Mouse (Mus musculus) heart, embryonic 10.5 days (tissue): ENCODE data around the gene Nprl3. TPM values are rescaled to one million over a fixed set of nuclear protein-coding genes. Genes with fewer than 3 reads are reported as not detected.
A peak's percentile ranks its signal among the peaks of the same experiment; 100 is the strongest.
"Not testable (repeated sequence)": the region's sequence is repeated elsewhere in the genome, so short reads cannot be mapped to it uniquely, and the experiment has no call there.

Experiments
- DNase-seq: peaks from one replicate; pipeline ENCODE4 v3.0.0-alpha.2; 2017; ENCODE audit warnings: low spot score
- H3K27ac ChIP-seq: fragments of 300-500 bp; sonication (generic); 2 replicates; pipeline ENCODE4 v1.5.1; 2016; ENCODE audit warnings: mild to moderate bottlenecking
- H3K27me3 ChIP-seq: fragments of 300-500 bp; sonication (generic); 2 replicates; pipeline ENCODE4 v1.6.1; 2016; ENCODE audit warnings: mild to moderate bottlenecking; ENCODE audit not compliant: poor library complexity, insufficient read depth, severe bottlenecking
- H3K36me3 ChIP-seq: fragments of 300-500 bp; sonication (generic); 2 replicates; pipeline ENCODE4 v1.6.1; 2016; ENCODE audit warnings: mild to moderate bottlenecking, moderate library complexity
- H3K4me1 ChIP-seq: fragments of 300-500 bp; sonication (generic); 2 replicates; pipeline ENCODE4 v1.6.1; 2016; ENCODE audit warnings: mild to moderate bottlenecking
- H3K4me3 ChIP-seq: fragments of 300-500 bp; sonication (generic); 2 replicates; pipeline ENCODE4 v1.5.1; 2016; ENCODE audit warnings: mild to moderate bottlenecking, moderate library complexity
- H3K9me3 ChIP-seq: fragments of 300-500 bp; sonication (generic); 2 replicates; pipeline ENCODE4 v1.6.1; 2016; ENCODE audit warnings: mild to moderate bottlenecking, moderate library complexity
- WGBS: fragments of 180-500 bp; shearing (Covaris S2); methylation state at CpG from one replicate; pipeline ENCODE4 v1.1.7; 2016; 5-methylcytosine and 5-hydroxymethylcytosine counted together
- polyA plus RNA-seq: library from polyadenylated mRNA; unstranded; fragments of >200 nt; fragmentation: Nextera tagmentation; extraction: Ambion mirVana; gene quantifications from 2 replicates; pipeline ENCODE4 v1.2.1, GENCODE M21; 2016

The Nprl3 gene
- polyA plus RNA-seq, 1 experiment from 2014 or later, result 44.5 TPM

- peaks cover 54% of the 10 kb centered on the region for H3K36me3 ChIP-seq
- 89% methylated on average over 18 of the region's 18 CpGs for WGBS
- H3K4me3 ChIP-seq, result no peak overlapping the region
- DNase-seq, result no peak
- H3K27ac ChIP-seq, result no peak overlapping the region
- no peaks in the 10 kb centered on the region for H3K9me3 ChIP-seq
- 0 out of 2 replicates have a peak, but pooled peaks cover 4% of the 10 kb centered on the region for H3K27me3 ChIP-seq
- H3K4me1 ChIP-seq, result peaks cover 23% of the 10 kb centered on the region
Measured at GRCm38 (mm10) chr11:32215372-32216162, 51.9 kb downstream of the Nprl3 start.

DNA sequence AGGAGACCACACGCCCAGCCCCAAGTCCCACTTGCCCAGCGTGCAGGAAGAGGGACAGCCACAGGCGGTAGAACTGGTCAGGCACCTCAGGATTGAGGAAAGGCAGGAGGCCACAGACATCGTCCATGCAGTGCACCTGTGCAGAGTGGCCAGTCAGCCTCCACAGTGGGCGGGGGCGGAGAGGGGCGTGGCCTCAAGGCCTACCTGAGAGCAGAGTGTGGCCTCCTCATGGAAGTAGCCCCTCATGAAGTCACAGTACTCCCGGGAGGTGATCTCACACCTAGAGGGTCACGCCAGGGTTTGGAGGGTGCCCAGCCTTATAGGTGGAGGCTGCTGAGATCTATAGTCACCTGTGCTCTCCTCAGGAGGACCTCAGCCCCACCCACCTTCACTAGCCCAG, 56.9 kb downstream of the Nprl3 start:
- DNase-seq, result no peak
- WGBS, result 81% methylated on average over 9 of the region's 9 CpGs
- Histone ChIP-seq H3K4me3 (no peak overlapping the region), H3K36me3 (peaks cover 87% of the 10 kb centered on the region), H3K9me3 (no peaks in the 10 kb centered on the region), H3K4me1 (peaks cover 8% of the 10 kb centered on the region; the same call in 1 of the 2 replicates), H3K27me3 (no peaks in the 10 kb centered on the region), H3K27ac (no peak overlapping the region)

GRCm38 (mm10) chr11:32205058-32205873, 62.2 kb downstream of the Nprl3 start, which contains the start of gene Snrnp25:
Gene Snrnp25 (plus strand): TSS chr11:32205415.
- H3K9me3 ChIP-seq, result no peaks in the 10 kb centered on the region
- WGBS, result under 1% methylated on average over 52 of the region's 52 CpGs
- peak within 1 kb of the TSS; percentile 85 for H3K27ac ChIP-seq
- peak; percentile 99 for DNase-seq
- peaks cover 19% of the 10 kb centered on the region for H3K4me1 ChIP-seq
- H3K4me3 ChIP-seq, result peak within 1 kb of the TSS; percentile 80
- H3K36me3 ChIP-seq, result peaks cover 33% of the 10 kb centered on the region
- H3K27me3 ChIP-seq, result no peaks in the 10 kb centered on the region

GRCm38 (mm10) chr11:32201922-32202685, 65.4 kb downstream of the Nprl3 start:
- 74% methylated on average over 11 of the region's 11 CpGs for WGBS
- Histone ChIP-seq H3K9me3 (no peaks in the 10 kb centered on the region), H3K27ac (no peak overlapping the region), H3K4me3 (no peak overlapping the region), H3K4me1 (peaks cover 34% of the 10 kb centered on the region), H3K27me3 (peaks cover 11% of the 10 kb centered on the region; the same call in 1 of the 2 replicates), H3K36me3 (peaks cover 2% of the 10 kb centered on the region)
- no peak for DNase-seq

GRCm38 (mm10) chr11:32200992-32201391, 66.5 kb downstream of the Nprl3 start:
- H3K36me3 ChIP-seq, H3K27ac ChIP-seq, DNase-seq, H3K4me3 ChIP-seq, H3K9me3 ChIP-seq: not testable (repeated sequence)
- H3K27me3 ChIP-seq, result peaks cover 11% of the 10 kb centered on the region; the same call in 1 of the 2 replicates
- H3K4me1 ChIP-seq, result peaks cover 35% of the 10 kb centered on the region
- WGBS, result 44% methylated on average over 1 of the region's 1 CpGs

DNA sequence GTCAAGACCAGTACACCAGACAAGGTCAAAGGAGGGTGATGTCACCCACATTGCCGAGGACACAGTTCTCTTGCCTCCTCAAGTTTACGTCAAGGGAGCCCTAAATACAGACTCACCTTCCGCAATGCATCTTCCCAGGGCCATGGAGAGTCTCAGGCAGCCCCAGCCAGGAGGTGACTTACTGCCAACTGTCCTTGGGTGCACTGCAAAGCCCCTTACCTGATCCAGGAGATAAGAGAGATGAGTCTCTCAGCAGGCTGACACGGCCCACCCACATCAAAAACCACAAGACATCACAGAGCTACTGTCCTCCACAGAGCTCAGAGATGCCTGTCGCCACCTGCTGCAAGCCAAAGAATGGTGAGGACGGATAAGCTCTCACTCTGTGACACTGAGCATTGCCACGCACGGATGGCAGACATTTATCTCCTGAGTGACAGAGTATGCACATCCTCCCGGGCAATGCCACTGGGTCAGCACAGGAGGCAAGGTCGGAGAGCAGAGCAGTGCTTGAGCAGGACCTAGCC, 67.4 kb downstream of the Nprl3 start, which contains the start of gene Il9r:
Gene Il9r (minus strand): TSS at position 205 of the 527 bp plus-strand sequence.
- H3K27ac ChIP-seq, result 0 out of 2 replicates have a peak within 1 kb of the TSS, but pooled peaks have one; percentile 18
- no peaks in the 10 kb centered on the region for H3K9me3 ChIP-seq
- 37% methylated on average over 10 of the region's 10 CpGs for WGBS
- peaks cover 15% of the 10 kb centered on the region; the same call in 1 of the 2 replicates for H3K27me3 ChIP-seq
- H3K36me3 ChIP-seq, result no peaks in the 10 kb centered on the region
- peaks cover 40% of the 10 kb centered on the region for H3K4me1 ChIP-seq
- no peak within 1 kb of the TSS for H3K4me3 ChIP-seq
- DNase-seq, result no peak

- WGBS, result 41% methylated on average over 6 of the region's 6 CpGs
- 0 out of 2 replicates have a peak overlapping the region, but pooled peaks have one; percentile 18 for H3K27ac ChIP-seq
- peaks cover 33% of the 10 kb centered on the region for H3K4me1 ChIP-seq
- H3K4me3 ChIP-seq, result no peak overlapping the region
- peaks cover 24% of the 10 kb centered on the region; the same call in 1 of the 2 replicates for H3K27me3 ChIP-seq
- no peaks in the 10 kb centered on the region for H3K9me3 ChIP-seq
- peak; percentile 68 for DNase-seq
- H3K36me3 ChIP-seq, result no peaks in the 10 kb centered on the region
Measured at GRCm38 (mm10) chr11:32199230-32199629, 68.3 kb downstream of the Nprl3 start.

DNA sequence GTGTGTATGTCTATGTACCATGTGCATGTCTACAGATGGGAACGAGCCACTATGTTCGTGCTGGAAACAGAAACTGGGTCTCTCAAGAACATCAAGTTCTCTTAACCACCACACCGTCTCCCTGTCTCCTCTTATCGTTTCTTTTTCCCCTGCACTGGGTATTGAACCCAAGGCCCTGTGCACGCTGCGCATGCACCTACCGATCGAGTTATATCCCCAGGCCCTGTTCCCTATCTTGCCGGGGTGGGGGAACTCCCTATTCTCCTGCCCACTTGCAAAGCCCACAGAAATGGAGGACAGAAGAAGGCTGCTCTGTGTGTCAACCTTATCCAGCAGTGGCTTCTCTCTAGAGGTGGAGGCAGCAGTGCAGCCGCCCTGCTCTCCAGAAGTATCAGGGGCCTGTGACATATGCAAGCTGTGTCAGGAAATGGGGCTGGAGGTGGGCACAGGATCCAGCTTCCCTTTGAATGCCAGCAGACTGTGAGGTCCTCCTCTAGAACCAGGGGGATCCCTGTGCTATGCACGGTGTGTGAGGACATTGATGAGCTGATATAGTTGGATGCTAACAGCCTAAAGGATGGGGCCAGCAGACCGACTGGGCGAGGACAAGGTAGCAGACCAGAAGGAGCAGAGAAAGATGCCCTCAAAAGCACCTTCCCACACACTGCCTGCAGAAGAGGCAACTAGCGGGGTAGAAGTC, 69.1 kb downstream of the Nprl3 start:
- H3K27me3 ChIP-seq, result peaks cover 24% of the 10 kb centered on the region; the same call in 1 of the 2 replicates
- H3K4me1 ChIP-seq, result peaks cover 33% of the 10 kb centered on the region
- H3K36me3 ChIP-seq, result no peaks in the 10 kb centered on the region
- 67% methylated on average over 14 of the region's 14 CpGs for WGBS
- no peaks in the 10 kb centered on the region for H3K9me3 ChIP-seq
- DNase-seq, result peak; percentile 64
- no peak overlapping the region for H3K27ac ChIP-seq
- no peak overlapping the region for H3K4me3 ChIP-seq

DNA sequence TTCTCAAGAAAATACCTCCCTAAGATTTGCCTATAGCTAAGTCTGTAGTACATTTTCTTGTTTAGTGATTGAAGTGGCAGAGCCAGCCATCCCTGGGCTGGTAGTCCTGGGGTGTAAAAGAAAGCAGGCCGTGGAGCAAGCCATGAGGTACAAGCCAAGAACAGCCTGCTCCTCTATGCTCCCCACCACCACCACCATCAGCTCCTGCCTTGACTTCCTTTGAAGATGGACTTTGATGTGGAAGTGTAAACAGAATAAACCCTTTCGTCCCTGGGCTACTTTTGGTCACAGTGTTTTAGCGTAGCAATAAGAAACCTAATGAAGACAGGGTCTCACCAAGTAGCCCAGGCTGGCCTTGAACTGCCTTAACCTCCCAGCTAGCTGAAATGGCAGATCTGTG, 69.7 kb downstream of the Nprl3 start:
- DNase-seq, result peak; percentile 50
- Histone ChIP-seq H3K4me1 (peaks cover 33% of the 10 kb centered on the region), H3K27ac (no peak overlapping the region), H3K27me3 (peaks cover 26% of the 10 kb centered on the region; the same call in 1 of the 2 replicates), H3K36me3 (no peaks in the 10 kb centered on the region), H3K9me3 (no peaks in the 10 kb centered on the region), H3K4me3 (no peak overlapping the region)
- WGBS, result 52% methylated on average over 3 of the region's 3 CpGs

- Histone ChIP-seq H3K9me3 (no peaks in the 10 kb centered on the region), H3K27ac (no peak overlapping the region), H3K4me3 (no peak overlapping the region), H3K36me3 (no peaks in the 10 kb centered on the region), H3K27me3 (peaks cover 28% of the 10 kb centered on the region; the same call in 1 of the 2 replicates), H3K4me1 (peaks cover 34% of the 10 kb centered on the region)
- no peak for DNase-seq
- WGBS, result 71% methylated on average over 6 of the region's 6 CpGs
Measured at GRCm38 (mm10) chr11:32196727-32197126, 70.8 kb downstream of the Nprl3 start.

DNA sequence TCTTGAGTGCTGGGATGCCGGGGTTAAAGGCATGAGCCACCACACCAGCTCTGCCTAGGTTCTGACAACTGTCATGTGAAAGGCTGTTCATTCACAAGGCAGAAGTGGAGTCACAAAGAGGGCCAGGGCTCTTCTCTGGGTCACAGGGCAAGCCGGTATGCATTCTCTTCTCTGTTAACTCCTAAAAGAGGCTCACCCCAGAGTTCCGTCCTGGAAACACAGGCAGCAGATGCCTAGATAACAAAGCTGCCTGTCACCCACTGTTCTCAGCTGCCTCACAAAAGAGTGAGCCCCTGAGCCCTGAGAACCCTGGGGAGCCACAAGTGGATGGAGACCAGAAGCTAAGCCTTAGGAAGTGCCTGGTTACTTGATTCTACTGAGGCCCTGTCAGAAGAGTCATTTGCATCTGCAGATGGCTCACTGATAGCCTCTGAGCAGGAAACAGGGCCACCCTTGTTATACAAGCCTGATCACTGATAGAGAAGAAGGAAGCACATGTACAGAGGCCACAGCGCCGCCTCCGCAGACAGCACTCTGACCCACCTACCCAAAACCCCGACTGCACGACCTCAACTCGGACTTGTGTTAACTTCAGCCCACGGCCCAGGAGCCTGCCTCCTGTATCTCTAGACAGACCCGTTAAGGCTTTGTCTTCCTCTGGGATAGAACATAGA, 71.5 kb downstream of the Nprl3 start:
- 19% methylated on average over 11 of the region's 11 CpGs for WGBS
- no peaks in the 10 kb centered on the region for H3K9me3 ChIP-seq
- no peaks in the 10 kb centered on the region for H3K36me3 ChIP-seq
- H3K27ac ChIP-seq, result 0 out of 2 replicates have a peak overlapping the region, but pooled peaks have one; percentile 6
- H3K4me1 ChIP-seq, result peaks cover 37% of the 10 kb centered on the region
- H3K4me3 ChIP-seq, result no peak overlapping the region
- peaks cover 28% of the 10 kb centered on the region; the same call in 1 of the 2 replicates for H3K27me3 ChIP-seq
- peak; percentile 76 for DNase-seq
